Comparison of ENCODE assay signal across 8 mouse cellular contexts in genomic region chr1:64532589-64533470, GRCm38 (mm10). TPM values are rescaled to one million over a fixed set of nuclear protein-coding genes. Genes with fewer than 3 reads are reported as not detected.
DNase-seq lines count a peak whose midpoint lies in the region; ATAC-seq and TF ChIP-seq lines count a peak whose summit lies in the region.

Gene Creb1 (plus strand): TSS chr1:64532645.

- H3K36me3 ChIP-seq in megakaryocyte, embryonic 14.5 days (replicated peaks; ENCODE audit: low read length), result peaks cover 20% of the 10 kb centered on the region

- H3K27ac ChIP-seq in cortical plate, adult 2 months (ENCODE audit: insufficient read depth, low read length), result peak within 1 kb of the TSS; percentile 85

- H3K9me3 ChIP-seq in megakaryocyte, embryonic 14.5 days, result no peaks in the 10 kb centered on the region

- peak; percentile 94 to 97 for DNase-seq in gastrocnemius, adult 8-10 months (ENCODE audit: low spot score in 2 of 2)
- peak; percentile 66 for DNase-seq in hindlimb bud, embryonic 11.5 days (ENCODE audit: extremely low spot score, low read depth, low spot score)
- peak; percentile 97 to 98 for DNase-seq in left cerebral cortex, adult 8-10 months (ENCODE audit: low spot score in 2 of 2)
- DNase-seq in right cerebral cortex, postnatal 10 days (ENCODE audit: low spot score in 2 of 2), result peak; percentile 99
- DNase-seq in urinary bladder, postnatal 25 days (ENCODE audit: low spot score), result peak; percentile 98

- peak; percentile 95 for TF ChIP-seq POLR2A in cortical plate, adult 2 months (IDR thresholded peaks at IDR 0.05; ENCODE audit: extremely low read depth, insufficient read depth, low read length)

- peaks cover 6% of the 10 kb centered on the region for H3K4me1 ChIP-seq in cortical plate, adult 2 months (ENCODE audit: control insufficient read depth, insufficient read depth, low read length)
- peaks cover 48% of the 10 kb centered on the region for H3K4me1 ChIP-seq in megakaryocyte, embryonic 14.5 days

- ATAC-seq in activated CD4-positive, CD25-positive, alpha-beta regulatory T cell, adult 4 months, result peak; percentile 71

- H3K27me3 ChIP-seq in megakaryocyte, embryonic 14.5 days (replicated peaks), result no peaks in the 10 kb centered on the region

- peak within 1 kb of the TSS; percentile 89 for H3K4me3 ChIP-seq in cortical plate, adult 2 months (ENCODE audit: insufficient read depth, low read length)
- peak within 1 kb of the TSS; percentile 98 for H3K4me3 ChIP-seq in megakaryocyte, embryonic 14.5 days (replicated peaks)

- no peak for TF ChIP-seq CTCF in cortical plate, adult 2 months (IDR thresholded peaks at IDR 0.05; ENCODE audit: extremely low read depth, insufficient read depth, low read length)

RNA-seq across cellular contexts. Expression of gene Creb1, which starts in this region (rescaled TPM):
- polyA plus RNA-seq in activated CD4-positive, CD25-positive, alpha-beta regulatory T cell, adult 4 months (2017; shearing (Covaris generic)), result 10 to 100 TPM; 52.4 to 53.1 TPM
- polyA plus RNA-seq in cortical plate, adult 2 months (2012; rRNA removed), result 14.8 and 15.2 TPM in 2 replicates
- total RNA-seq in gastrocnemius, adult 8-10 months (2022), result 10 to 100 TPM; 15.1 to 19.7 (median 17.5) TPM
- 10 to 100 TPM; 47.2 to 53.3 (median 49.0) TPM for total RNA-seq in left cerebral cortex, adult 8-10 months (2022)
- polyA plus RNA-seq in megakaryocyte, embryonic 14.5 days (2012; ENCODE audit: insufficient read depth, low replicate concordance), result 1.7 and 2.1 TPM in 2 replicates

Comparison
In these comparisons a context has a peak if more than half of its experiments do, and no peak if none do; other contexts are left out.
1. Peak in every context shown above with its lines: DNase-seq, ATAC-seq, H3K4me3 ChIP-seq and H3K27ac ChIP-seq.